Mouse (Mus musculus) erythroblast, adult 5-6 weeks (primary cell): ENCODE measurements around the gene Cars2. TPM values are rescaled to one million over a fixed set of nuclear protein-coding genes. Genes with fewer than 3 reads are reported as not detected.
"Not testable (repeated sequence)": the region's sequence is repeated elsewhere in the genome, so short reads cannot be mapped to it uniquely, and the experiment has no call there.

Experiments used
- ATAC-seq: replicated peaks from 2 replicates; pipeline ENCODE4 v1.8.0; 2016; ENCODE audit warnings: moderate number of reproducible peaks, mild to moderate bottlenecking, moderate TSS enrichment, inconsistent platforms; ENCODE audit not compliant: poor library complexity, low FRiP score, severe bottlenecking
- total RNA-seq, 2 experiments: library from RNA; stranded (forward) in 1 of 2; stranded (reverse) in 1 of 2; fragments of 150-400 nt in 1 of 2; fragments of 200-764, 138-1000 nt in 1 of 2; gene quantifications; 2 replicates each; pipeline versions ENCODE4 v1.2.3 to v1.2.4; 2015 to 2017; ENCODE audit warnings: low replicate concordance in 2 of 2

Gene Cars2
- total RNA-seq, 2 experiments from 2014 or later = 3.4 to 8.6 TPM

DNA sequence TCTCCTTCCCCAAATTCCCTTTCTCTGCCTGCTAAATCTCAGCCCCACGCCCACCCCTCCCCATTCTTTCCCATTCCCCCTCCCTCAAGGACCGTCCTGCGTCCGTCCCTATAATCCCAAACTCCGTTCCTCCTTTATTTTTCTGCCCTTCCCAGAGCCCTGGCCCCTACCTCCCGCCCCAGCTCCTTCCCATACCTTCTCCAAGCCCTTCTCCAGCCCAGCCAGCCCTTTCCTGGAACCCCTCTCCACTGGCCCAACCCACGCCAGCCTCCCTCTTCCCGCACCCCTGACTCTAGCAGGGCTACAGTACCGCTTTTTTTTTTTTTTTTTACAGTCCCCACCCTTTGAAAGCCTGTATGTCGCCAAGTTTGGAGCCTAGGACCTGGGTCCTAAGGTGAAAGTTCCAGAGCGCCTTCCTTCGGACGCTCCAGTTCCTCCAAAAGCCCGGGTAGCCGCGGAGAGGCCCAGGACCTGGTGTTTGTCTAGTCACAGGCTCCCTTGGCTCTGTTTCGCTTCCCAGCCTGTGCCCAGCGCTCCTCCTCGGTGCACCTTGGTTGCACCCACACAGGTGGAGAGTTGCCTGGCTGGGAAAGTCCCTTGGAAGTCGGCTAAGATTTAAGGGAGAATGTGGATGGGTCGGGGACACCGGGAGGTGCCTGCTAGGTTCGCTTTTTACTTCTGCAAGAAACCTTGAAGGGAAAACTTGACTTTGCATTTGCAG is 71.6 kb downstream of the Cars2 start:
- no peak for ATAC-seq

DNA sequence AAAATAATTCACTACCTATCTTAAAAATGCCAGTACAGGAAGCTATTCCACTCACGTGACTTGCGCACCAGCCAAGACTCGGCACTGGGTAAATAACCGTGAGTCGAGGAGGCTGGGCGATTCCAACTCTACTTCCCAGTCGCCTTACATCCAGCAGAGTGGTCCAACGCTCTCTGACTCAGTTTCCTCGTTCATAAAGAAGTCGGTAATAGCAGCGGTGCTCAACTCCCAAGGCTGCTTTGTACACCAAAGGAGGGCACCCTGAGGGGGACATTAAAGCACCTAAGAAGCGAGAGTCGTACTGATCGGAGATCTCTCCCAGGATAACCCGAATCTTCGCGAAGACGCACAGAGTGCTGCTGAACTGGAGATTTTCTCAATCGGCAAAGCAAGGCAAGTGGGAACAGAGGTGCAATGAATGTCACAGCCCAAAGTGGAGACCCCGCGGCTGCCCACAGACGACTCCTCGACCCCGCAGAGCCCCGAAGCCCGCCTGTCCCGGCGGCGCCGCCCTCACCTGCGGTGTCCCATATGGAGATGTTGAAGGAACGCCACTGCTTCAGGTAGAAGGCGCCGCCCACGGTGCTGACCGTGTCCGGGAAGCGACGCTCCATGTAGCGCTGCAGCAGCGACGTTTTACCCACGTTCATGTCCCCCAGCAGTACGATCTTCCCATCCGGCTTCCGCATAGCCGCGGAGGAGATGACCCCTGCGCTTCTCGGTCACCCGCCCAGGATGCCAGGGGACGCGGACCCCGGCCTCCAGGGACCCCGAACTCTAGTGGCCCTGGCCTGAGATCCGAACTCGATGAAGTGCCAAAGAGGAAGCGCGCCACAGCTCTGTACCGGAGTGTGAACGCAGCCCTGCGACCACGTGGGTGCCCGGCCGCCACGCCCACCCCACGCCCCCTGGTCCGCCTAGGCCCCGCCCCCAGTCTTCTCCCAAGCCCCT is 72.5 kb downstream of the Cars2 start, which contains the start of gene Rab20:
Rab20 (minus strand) TSS at position 900 of the 951 bp plus-strand sequence.
- ATAC-seq = no peak

- ATAC-seq = no peak
Measured at GRCm38 (mm10) chr8:11477178-11477553, 73.4 kb downstream of the Cars2 start.

- no peak for ATAC-seq
Measured at GRCm38 (mm10) chr8:11476338-11477177, 74.0 kb downstream of the Cars2 start.

DNA sequence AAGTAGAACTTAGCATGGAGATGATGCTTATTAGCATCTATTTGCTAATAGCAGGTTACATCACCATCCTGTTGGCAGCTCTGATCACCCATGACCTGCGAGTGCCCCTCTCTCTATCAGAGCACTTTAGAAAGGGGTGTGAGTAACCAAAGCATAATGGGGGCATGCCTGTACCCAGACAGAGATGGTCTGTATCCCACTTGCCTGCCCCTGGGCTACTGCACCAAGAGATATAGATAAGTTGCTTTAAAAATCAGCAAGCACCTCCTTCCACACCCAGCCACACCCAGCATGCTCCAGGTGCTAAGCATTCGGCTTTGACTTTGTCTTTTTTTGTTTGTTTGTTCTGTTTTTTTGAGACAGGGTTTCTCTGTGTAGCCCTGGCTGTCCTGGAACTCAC is 74.7 kb downstream of the Cars2 start:
- ATAC-seq = no peak

- no peak for ATAC-seq
Measured at GRCm38 (mm10) chr8:11475397-11475796, 75.2 kb downstream of the Cars2 start.

DNA sequence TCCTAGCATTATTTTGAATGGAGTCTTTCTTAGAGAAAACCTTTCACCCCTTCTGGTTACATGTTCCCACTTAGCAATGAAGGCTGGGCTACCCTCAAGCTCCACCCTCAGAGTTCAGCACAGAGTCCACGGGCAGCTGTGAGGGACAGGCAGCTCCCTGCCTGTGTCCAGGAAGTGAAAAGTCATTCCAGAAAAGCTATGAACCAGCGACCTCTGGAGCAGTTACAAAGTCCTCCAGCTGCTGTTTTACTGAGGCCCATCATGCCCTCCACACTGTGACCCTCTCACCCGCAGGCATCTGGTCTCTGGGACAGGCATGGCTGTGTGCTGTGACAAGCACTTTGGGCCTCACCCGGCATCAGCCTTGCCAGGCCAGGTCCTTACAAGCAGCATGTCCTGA is 77.5 kb downstream of the Cars2 start:
- ATAC-seq = no peak

GRCm38 (mm10) chr8:11471309-11471708 is 79.3 kb downstream of the Cars2 start:
- ATAC-seq = no peak

GRCm38 (mm10) chr8:11470694-11471093 is 79.9 kb downstream of the Cars2 start:
- ATAC-seq = no peak

- no peak for ATAC-seq
Measured at GRCm38 (mm10) chr8:11469095-11469494, 81.5 kb downstream of the Cars2 start.

DNA sequence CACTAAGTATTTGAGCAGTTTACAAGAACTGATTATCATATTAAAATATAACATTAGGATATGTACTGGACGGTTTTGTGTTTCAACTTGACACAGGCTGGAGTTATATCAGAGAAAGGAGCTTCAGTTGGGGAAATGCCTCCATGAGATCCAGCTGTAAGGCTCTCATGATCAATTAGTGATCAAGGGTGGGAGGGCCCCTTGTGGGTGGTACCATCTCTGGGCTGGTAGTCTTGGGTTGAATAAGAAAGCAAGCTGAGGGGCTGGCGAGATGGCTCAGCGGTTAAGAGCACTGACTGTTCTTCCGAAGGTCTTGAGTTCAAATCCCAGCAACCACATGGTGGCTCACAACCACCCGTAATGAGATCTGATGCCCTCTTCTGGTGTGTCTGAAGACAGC is 84.1 kb downstream of the Cars2 start:
- ATAC-seq = not testable (repeated sequence)

DNA sequence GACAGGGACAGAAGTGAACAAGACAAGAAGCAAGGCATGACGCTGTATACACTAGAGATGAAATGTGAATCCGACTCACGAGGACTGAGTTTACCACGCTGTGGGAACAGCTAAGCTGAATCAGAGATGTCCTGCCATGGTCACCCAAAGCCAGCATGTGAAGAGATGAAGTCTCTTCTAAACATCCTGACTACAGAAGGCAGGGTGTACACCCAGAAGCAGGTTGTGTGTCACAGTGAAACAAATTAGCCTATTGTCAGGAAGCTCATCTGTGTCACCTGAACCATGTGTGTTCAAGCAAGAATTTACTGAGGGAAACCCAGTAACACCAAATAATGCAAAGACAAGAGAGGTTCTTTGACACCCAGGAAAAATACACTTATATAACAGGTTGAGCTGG is 85.0 kb downstream of the Cars2 start:
- ATAC-seq = no peak

- no peak for ATAC-seq
Measured at GRCm38 (mm10) chr8:11464707-11464964, 85.9 kb downstream of the Cars2 start.

Other genes starting within 250 kb of the Cars2 start
- not detected in 2 replicates for gene Col4a2, start 238.0 kb downstream of the Cars2 start, total RNA-seq (2015; ENCODE audit: low replicate concordance)
- 0.42 TPM in 1 of 2 replicates, not detected in the other for gene Col4a2, start 238.0 kb downstream of the Cars2 start, total RNA-seq (2017; ENCODE audit: low replicate concordance)
- 0.38 TPM in 1 of 2 replicates, not detected in the other for gene Col4a1, start 238.0 kb downstream of the Cars2 start, total RNA-seq (2015; ENCODE audit: low replicate concordance)
- gene Col4a1, start 238.0 kb downstream of the Cars2 start, total RNA-seq (2017; ENCODE audit: low replicate concordance) = 0.34 and 0.42 TPM in 2 replicates
- 0.63 and 4.8 TPM in 2 replicates for gene Rab20, start 72.1 kb downstream of the Cars2 start, total RNA-seq (2015; ENCODE audit: low replicate concordance)
- 1.5 and 4.4 TPM in 2 replicates for gene Rab20, start 72.1 kb downstream of the Cars2 start, total RNA-seq (2017; ENCODE audit: low replicate concordance)
- gene Naxd, start 53.3 kb downstream of the Cars2 start, total RNA-seq (2015; ENCODE audit: low replicate concordance) = 11.0 and 14.8 TPM in 2 replicates
- gene Naxd, start 53.3 kb downstream of the Cars2 start, total RNA-seq (2017; ENCODE audit: low replicate concordance) = 11.7 and 13.9 TPM in 2 replicates
- gene Ing1, start 4.8 kb upstream of the Cars2 start, total RNA-seq (2015; ENCODE audit: low replicate concordance) = 16.3 and 16.5 TPM in 2 replicates
- 19.3 and 25.9 TPM in 2 replicates for gene Ing1, start 4.8 kb upstream of the Cars2 start, total RNA-seq (2017; ENCODE audit: low replicate concordance)
- 14.8 and 21.1 TPM in 2 replicates for gene Ankrd10, start 85.0 kb upstream of the Cars2 start, total RNA-seq (2015; ENCODE audit: low replicate concordance)
- gene Ankrd10, start 85.0 kb upstream of the Cars2 start, total RNA-seq (2017; ENCODE audit: low replicate concordance) = 5.5 and 6.3 TPM in 2 replicates
- gene 1700016D06Rik, start 150.3 kb upstream of the Cars2 start, total RNA-seq (2015; ENCODE audit: low replicate concordance) = not detected in 2 replicates
- not detected in 2 replicates for gene 1700016D06Rik, start 150.3 kb upstream of the Cars2 start, total RNA-seq (2017; ENCODE audit: low replicate concordance)
- 5.4 and 10.9 TPM in 2 replicates for gene Arhgef7, start 176.9 kb upstream of the Cars2 start, total RNA-seq (2015; ENCODE audit: low replicate concordance)
- 1.9 and 5.6 TPM in 2 replicates for gene Arhgef7, start 176.9 kb upstream of the Cars2 start, total RNA-seq (2017; ENCODE audit: low replicate concordance)